Mouse (Mus musculus) cerebellum, adult 9-11 months (tissue): ENCODE measurements at regions not wholly inside any gene's neighbourhood (a gene's known extent, or its start where the extent isn't known, plus 50 kb on each side); places are given as distances from the start of the nearest gene placed in this dataset.
"Not testable (repeated sequence)": the region's sequence is repeated elsewhere in the genome, so short reads cannot be mapped to it uniquely, and the experiment has no call there.

Experiments
- DNase-seq: peaks from one replicate; pipeline ENCODE4 v3.0.0; 2022

- peak; percentile 26 for DNase-seq
Measured at GRCm38 (mm10) chr4:66691598-66692220, 135.7 kb upstream of the Tlr4 start.

GRCm38 (mm10) chr4:66693982-66694578 is 133.3 kb upstream of the Tlr4 start:
- no peak for DNase-seq

GRCm38 (mm10) chr4:66715821-66716760 is 111.3 kb upstream of the Tlr4 start:
- DNase-seq, result no peak

GRCm38 (mm10) chr4:66737407-66737806 is 90.0 kb upstream of the Tlr4 start:
- no peak for DNase-seq

GRCm38 (mm10) chr4:66743421-66743820 is 84.0 kb upstream of the Tlr4 start:
- DNase-seq, result not testable (repeated sequence)

GRCm38 (mm10) chr4:66768762-66769161 is 58.6 kb upstream of the Tlr4 start:
- peak; percentile 77 for DNase-seq
